Mouse (Mus musculus): Measurements from ENCODE around the gene Sept6. TPM values are rescaled to one million over a fixed set of nuclear protein-coding genes. Genes with fewer than 3 reads are reported as not detected.
"Not testable (repeated sequence)": the region's sequence is repeated elsewhere in the genome, so short reads cannot be mapped to it uniquely, and the experiment has no call there.

Gene Sept6
- total RNA-seq, 2 experiments from 2014 or later, result 50.4 to 51.9 TPM

- TF ChIP-seq CTCF (conservative IDR thresholded peaks at IDR 0.05), result no peak
- peak in 1 of 2 experiments; percentile 14 for DNase-seq (ENCODE audit: low spot score in 2 of 2)
- no peak overlapping the region for H3K27ac ChIP-seq
- H3K4me3 ChIP-seq, result no peak overlapping the region
These were observed 56.1 kb downstream of the Sept6 start for GRCm38 (mm10) chrX:36935326-36935966.

GRCm38 (mm10) chrX:36930574-36930973 is 61.0 kb downstream of the Sept6 start:
- Histone ChIP-seq H3K4me3 (no peak overlapping the region), H3K27ac (no peak overlapping the region)
- no peak for DNase-seq (ENCODE audit: low spot score in 2 of 2)
- peak; percentile 74 for TF ChIP-seq CTCF (conservative IDR thresholded peaks at IDR 0.05)

- no peak overlapping the region for H3K4me3 ChIP-seq
- TF ChIP-seq CTCF (conservative IDR thresholded peaks at IDR 0.05), result no peak
- no peak for DNase-seq (ENCODE audit: low spot score in 2 of 2)
- H3K27ac ChIP-seq, result no peak overlapping the region
These were observed 61.9 kb downstream of the Sept6 start for GRCm38 (mm10) chrX:36929694-36930093.

GRCm38 (mm10) chrX:36928791-36929190 is 62.8 kb downstream of the Sept6 start:
- TF ChIP-seq CTCF (conservative IDR thresholded peaks at IDR 0.05), result no peak
- DNase-seq (ENCODE audit: low spot score in 2 of 2), result no peak
- H3K27ac ChIP-seq, result peak overlapping the region; percentile 67; the same call in 1 of the 2 replicates
- no peak overlapping the region for H3K4me3 ChIP-seq

GRCm38 (mm10) chrX:36921346-36921745 is 70.2 kb downstream of the Sept6 start:
- Histone ChIP-seq H3K27ac (no peak overlapping the region), H3K4me3 (no peak overlapping the region)
- DNase-seq (ENCODE audit: low spot score in 2 of 2), result no peak
- no peak for TF ChIP-seq CTCF (conservative IDR thresholded peaks at IDR 0.05)

GRCm38 (mm10) chrX:36917749-36918148 is 73.8 kb downstream of the Sept6 start:
- DNase-seq (ENCODE audit: low spot score in 2 of 2), result no peak
- no peak overlapping the region for H3K27ac ChIP-seq
- no peak overlapping the region for H3K4me3 ChIP-seq
- TF ChIP-seq CTCF (conservative IDR thresholded peaks at IDR 0.05), result no peak

- Histone ChIP-seq H3K27ac (no peak overlapping the region), H3K4me3 (no peak overlapping the region)
- DNase-seq (ENCODE audit: low spot score in 2 of 2), result peak in 1 of 2 experiments; percentile 48
- peak; percentile 77 for TF ChIP-seq CTCF (conservative IDR thresholded peaks at IDR 0.05)
These were observed 80.3 kb downstream of the Sept6 start for GRCm38 (mm10) chrX:36911343-36911742.

GRCm38 (mm10) chrX:36906539-36906938 is 85.1 kb downstream of the Sept6 start:
- Histone ChIP-seq H3K27ac (no peak overlapping the region), H3K4me3 (no peak overlapping the region)
- no peak for DNase-seq (ENCODE audit: low spot score in 2 of 2)
- TF ChIP-seq CTCF (conservative IDR thresholded peaks at IDR 0.05), result peak; percentile 71

GRCm38 (mm10) chrX:36903115-36903768 is 88.4 kb downstream of the Sept6 start:
- peak; percentile 31; the same call in 1 of the 2 replicates for TF ChIP-seq CTCF (conservative IDR thresholded peaks at IDR 0.05)
- Histone ChIP-seq H3K27ac (peak overlapping the region; percentile 92), H3K4me3 (peak overlapping the region; percentile 67)
- DNase-seq (ENCODE audit: low spot score in 2 of 2), result peak; percentile 92 to 93

GRCm38 (mm10) chrX:36902321-36903114 is 89.1 kb downstream of the Sept6 start, which contains the start of gene Nkrf:
Gene Nkrf (minus strand): TSS chrX:36902899.
- peak in 1 of 2 experiments; percentile 46 for DNase-seq (ENCODE audit: low spot score in 2 of 2)
- TF ChIP-seq CTCF (conservative IDR thresholded peaks at IDR 0.05), result no peak
- Histone ChIP-seq H3K27ac (peak within 1 kb of the TSS; percentile 92), H3K4me3 (peak within 1 kb of the TSS; percentile 67)

GRCm38 (mm10) chrX:36901655-36902054 is 89.9 kb downstream of the Sept6 start:
- DNase-seq (ENCODE audit: low spot score in 2 of 2), result no peak
- H3K27ac ChIP-seq, result peak overlapping the region; percentile 92
- no peak for TF ChIP-seq CTCF (conservative IDR thresholded peaks at IDR 0.05)
- peak overlapping the region; percentile 67 for H3K4me3 ChIP-seq

- TF ChIP-seq CTCF (conservative IDR thresholded peaks at IDR 0.05), result peak; percentile 65
- DNase-seq (ENCODE audit: low spot score in 2 of 2); H3K27ac ChIP-seq: not testable (repeated sequence)
These were observed 92.7 kb downstream of the Sept6 start for GRCm38 (mm10) chrX:36898931-36899330.

GRCm38 (mm10) chrX:36884719-36885118 is 106.9 kb downstream of the Sept6 start:
- TF ChIP-seq CTCF (conservative IDR thresholded peaks at IDR 0.05), result peak; percentile 63
- Histone ChIP-seq H3K4me3 (no peak overlapping the region), H3K27ac (no peak overlapping the region)
- DNase-seq (ENCODE audit: low spot score in 2 of 2), result no peak

More at GRCm38 (mm10) chrX:36898931-36899330, 92.7 kb downstream of the Sept6 start:
- H3K4me3 ChIP-seq, result not testable (repeated sequence)
